Mouse (Mus musculus) embryonic fibroblast, embryonic 13.5 days (primary cell): ENCODE results near the gene Tspan18.

ENCODE experiments used
- CTCF ChIP-seq: IDR thresholded peaks from 2 replicates; pipeline ENCODE4 v1.5.1; 2011; ENCODE audit warnings: mild to moderate bottlenecking, control low read depth, low read length, moderate library complexity, borderline replicate concordance; ENCODE audit not compliant: insufficient read depth
- POLR2A ChIP-seq: IDR thresholded peaks from 2 replicates; pipeline ENCODE4 v1.6.1; 2011; ENCODE audit warnings: low read depth, mild to moderate bottlenecking, control low read depth, low read length, moderate library complexity

DNA sequence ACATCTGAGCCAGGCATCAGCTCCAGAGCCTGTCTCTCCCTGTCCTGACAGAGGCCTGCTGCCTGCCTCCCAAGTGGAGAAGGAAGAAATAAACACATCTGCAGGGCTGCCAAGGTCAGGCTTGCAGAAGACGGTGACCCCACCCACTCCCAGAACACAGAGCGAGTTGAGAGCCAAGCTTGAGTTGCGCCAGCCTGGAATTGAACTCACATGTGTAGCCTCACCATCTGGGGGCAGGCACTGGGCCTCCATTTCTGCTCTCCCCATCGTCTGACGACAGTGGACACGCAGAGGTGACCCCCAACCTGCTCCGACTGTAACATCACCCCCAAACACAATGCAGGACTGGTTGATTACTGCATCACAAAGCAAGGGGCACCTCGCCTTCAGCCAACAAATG, 12.4 kb downstream of the Tspan18 start:
- TF ChIP-seq CTCF (no peak), POLR2A (no peak)
